Mouse (Mus musculus) ES-E14 (cell line): ENCODE results near the gene Emilin2. TPM values are rescaled to one million over a fixed set of nuclear protein-coding genes. Genes with fewer than 3 reads are reported as not detected.

Experiments used
- total RNA-seq: library from RNA; depleted of rRNA; stranded (reverse); fragments of 300-350 nt; gene quantifications from 2 replicates; pipeline ENCODE4 v1.2.3, GENCODE M21; 2012; rRNA removed

Emilin2 gene
- total RNA-seq, 1 experiment, result 1.0 TPM

Other genes with a start within 250 kb of the Emilin2 start
- 11.3 and 12.6 TPM in 2 replicates for gene Lpin2, start 129.4 kb downstream of the Emilin2 start, total RNA-seq
- gene Gm4707, start 147.9 kb upstream of the Emilin2 start, total RNA-seq, result 3.9 and 6.9 TPM in 2 replicates
- 35.5 and 41.0 TPM in 2 replicates for gene Smchd1, start 163.4 kb upstream of the Emilin2 start, total RNA-seq
- 31.5 and 42.8 TPM in 2 replicates for gene Ndc80, start 214.9 kb upstream of the Emilin2 start, total RNA-seq
- 0.22 and 0.32 TPM in 2 replicates for gene Spdya, start 240.1 kb upstream of the Emilin2 start, total RNA-seq